18 mouse cellular contexts compared by ENCODE assay signal in the genomic region with DNA sequence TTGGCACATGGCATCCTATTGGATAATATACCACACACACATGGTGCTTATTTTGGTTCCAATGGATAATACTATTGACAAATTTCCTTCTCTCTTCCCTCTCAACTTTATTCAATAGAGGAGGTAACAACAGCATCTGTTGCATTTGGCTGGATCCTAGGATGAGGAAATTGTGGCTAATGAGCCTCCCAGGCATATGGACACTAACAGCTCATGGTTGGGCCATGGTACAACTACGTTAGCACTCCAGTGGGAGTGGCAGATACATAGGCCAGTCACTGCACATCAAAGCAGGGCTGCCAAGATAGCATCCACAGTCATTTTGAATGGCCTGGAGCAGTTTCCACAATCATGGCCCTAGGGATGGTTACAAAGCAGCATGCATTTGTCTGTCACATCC.
A peak's percentile ranks its signal among the peaks of the same experiment; 100 is the strongest.
DNase-seq lines count a peak whose midpoint lies in the region; ATAC-seq and TF ChIP-seq lines count a peak whose summit lies in the region.
"Had no signal": no experiment of that assay in that cellular context is flagged by ENCODE, and none has a peak within 500 bp of the region (broad histone marks: within the 10 kb centered on the region; RNA-seq: fewer than 3 reads in every experiment).

No protein-coding gene starts in this region.

- no peaks in the 10 kb centered on the region for H3K27me3 ChIP-seq in hindbrain, embryonic 15.5 days
- H3K27me3 ChIP-seq in hindbrain, embryonic 11.5 days (ENCODE audit: control insufficient read depth, insufficient read depth, low read length): no peaks in the 10 kb centered on the region
- H3K27me3 ChIP-seq in neural tube, embryonic 13.5 days: no peaks in the 10 kb centered on the region
- no peaks in the 10 kb centered on the region for H3K27me3 ChIP-seq in neural tube, embryonic 15.5 days (replicated peaks)
- H3K27me3 ChIP-seq: limb, embryonic 15.5 days; Patski had no signal

- H3K4me3 ChIP-seq in hindbrain, embryonic 15.5 days: no peak overlapping the region
- no peak overlapping the region for H3K4me3 ChIP-seq in hindbrain, embryonic 11.5 days (ENCODE audit: low read depth, low read length)
- no peak overlapping the region for H3K4me3 ChIP-seq in neural tube, embryonic 13.5 days
- H3K4me3 ChIP-seq in neural tube, embryonic 15.5 days (replicated peaks): no peak overlapping the region
- no peak overlapping the region for H3K4me3 ChIP-seq in layer of hippocampus, adult 2 months
- no peak overlapping the region for H3K4me3 ChIP-seq in gastrocnemius, adult 2 months
- H3K4me3 ChIP-seq: limb, embryonic 15.5 days; myocyte had no signal

- intact Hi-C loops in gastrocnemius, adult 2 months (cut with DNase I): no loop called here

- H3K9ac ChIP-seq in hindbrain, embryonic 15.5 days: no peak overlapping the region
- no peak overlapping the region for H3K9ac ChIP-seq in hindbrain, embryonic 11.5 days (ENCODE audit: low read depth, low read length)
- no peak overlapping the region for H3K9ac ChIP-seq in neural tube, embryonic 13.5 days
- no peak overlapping the region for H3K9ac ChIP-seq in neural tube, embryonic 15.5 days (replicated peaks)
- H3K9ac ChIP-seq: limb, embryonic 15.5 days had no signal

- H3K9me3 ChIP-seq in hindbrain, embryonic 15.5 days: no peaks in the 10 kb centered on the region
- H3K9me3 ChIP-seq in hindbrain, embryonic 11.5 days (ENCODE audit: control insufficient read depth, low read length): no peaks in the 10 kb centered on the region
- no peaks in the 10 kb centered on the region for H3K9me3 ChIP-seq in neural tube, embryonic 13.5 days
- H3K9me3 ChIP-seq in neural tube, embryonic 15.5 days (replicated peaks): no peaks in the 10 kb centered on the region
- H3K9me3 ChIP-seq: limb, embryonic 15.5 days had no signal

- no peak for TF ChIP-seq CTCF in layer of hippocampus, adult 2 months (conservative IDR thresholded peaks at IDR 0.05)
- no peak for TF ChIP-seq CTCF in gastrocnemius, adult 2 months (IDR thresholded peaks at IDR 0.05)

- WGBS in hindbrain, embryonic 15.5 days: 62% methylated on average over 1 of the region's 1 CpGs
- 70% methylated on average over 1 of the region's 1 CpGs for WGBS in hindbrain, embryonic 11.5 days
- WGBS in neural tube, embryonic 13.5 days: 81% methylated on average over 1 of the region's 1 CpGs
- 73% methylated on average over 1 of the region's 1 CpGs for WGBS in neural tube, embryonic 15.5 days

- ATAC-seq in hindbrain, embryonic 15.5 days (ENCODE audit: low FRiP score, low read depth): peak; percentile 59
- ATAC-seq in hindbrain, embryonic 11.5 days (ENCODE audit: low FRiP score): no peak
- 0 out of 2 replicates have a peak, but pooled peaks have one; percentile 8 for ATAC-seq in neural tube, embryonic 13.5 days (ENCODE audit: low read depth)
- no peak; the same call in 1 of the 2 replicates for ATAC-seq in neural tube, embryonic 15.5 days (ENCODE audit: low FRiP score)
- ATAC-seq: activated CD4-positive, CD25-positive, alpha-beta regulatory T cell, adult 4 months; inflammation-experienced regulatory T-cells, adult 6 months; Patski had no signal

- H3K4me1 ChIP-seq in hindbrain, embryonic 15.5 days (replicated peaks): no peaks in the 10 kb centered on the region
- no peaks in the 10 kb centered on the region for H3K4me1 ChIP-seq in hindbrain, embryonic 11.5 days (replicated peaks; ENCODE audit: control insufficient read depth, insufficient read depth, low read length)
- H3K4me1 ChIP-seq in neural tube, embryonic 13.5 days (replicated peaks): no peaks in the 10 kb centered on the region
- H3K4me1 ChIP-seq in neural tube, embryonic 15.5 days: no peaks in the 10 kb centered on the region
- H3K4me1 ChIP-seq: limb, embryonic 15.5 days had no signal

- no peaks in the 10 kb centered on the region for H3K36me3 ChIP-seq in hindbrain, embryonic 15.5 days
- H3K36me3 ChIP-seq in hindbrain, embryonic 11.5 days (ENCODE audit: control insufficient read depth, insufficient read depth, low read length): no peaks in the 10 kb centered on the region
- 0 out of 2 replicates have a peak, but pooled peaks cover 3% of the 10 kb centered on the region for H3K36me3 ChIP-seq in neural tube, embryonic 13.5 days
- no peaks in the 10 kb centered on the region for H3K36me3 ChIP-seq in neural tube, embryonic 15.5 days

- H3K27ac ChIP-seq in hindbrain, embryonic 15.5 days (replicated peaks): no peak overlapping the region
- H3K27ac ChIP-seq in hindbrain, embryonic 11.5 days (ENCODE audit: low read depth, low read length): no peak overlapping the region
- no peak overlapping the region for H3K27ac ChIP-seq in neural tube, embryonic 13.5 days (replicated peaks)
- no peak overlapping the region for H3K27ac ChIP-seq in neural tube, embryonic 15.5 days (replicated peaks)
- no peak overlapping the region for H3K27ac ChIP-seq in layer of hippocampus, adult 2 months
- no peak overlapping the region for H3K27ac ChIP-seq in gastrocnemius, adult 2 months
- H3K27ac ChIP-seq: limb, embryonic 15.5 days had no signal

- no peak overlapping the region for H3K4me2 ChIP-seq in hindbrain, embryonic 15.5 days
- no peak overlapping the region for H3K4me2 ChIP-seq in hindbrain, embryonic 11.5 days (replicated peaks; ENCODE audit: low read depth, low read length)
- H3K4me2 ChIP-seq in neural tube, embryonic 13.5 days: no peak overlapping the region
- H3K4me2 ChIP-seq in neural tube, embryonic 15.5 days: no peak overlapping the region
- H3K4me2 ChIP-seq: limb, embryonic 15.5 days had no signal

- DNase-seq in hindbrain, embryonic 11.5 days (ENCODE audit: low spot score): no peak
- DNase-seq in layer of hippocampus, adult 2 months (ENCODE audit: low spot score in 2 of 2): peak; percentile 40 to 54
- no peak for DNase-seq in adrenal gland, adult 2 months
- DNase-seq in gastrocnemius, adult 2 months: no peak
- DNase-seq: adrenal gland, postnatal 25 days; gastrocnemius, postnatal 14 days; kidney, adult 9 months; kidney, postnatal 36 days; spleen, adult 18-20 months; thymus, adult 18-20 months had no signal

Comparison
In these comparisons a context has a peak if more than half of its experiments do, and no peak if none do; other contexts are left out.
1. ATAC-seq: peak in hindbrain, embryonic 15.5 days (single experiment) and neural tube, embryonic 13.5 days (single experiment); none in hindbrain, embryonic 11.5 days (single experiment) and neural tube, embryonic 15.5 days (single experiment).
2. DNase-seq: peak in layer of hippocampus, adult 2 months (2 of 2); none in hindbrain, embryonic 11.5 days (single experiment), adrenal gland, adult 2 months (single experiment) and gastrocnemius, adult 2 months (single experiment).